Mouse (Mus musculus) lung, embryonic 16.5 days (tissue): ENCODE data around the gene Crygb. TPM values are rescaled to one million over a fixed set of nuclear protein-coding genes. Genes with fewer than 3 reads are reported as not detected.

ENCODE experiments used
- polyA plus RNA-seq: library from polyadenylated mRNA; unstranded; fragments of >200 nt; fragmentation: Nextera tagmentation; extraction: Ambion mirVana; gene quantifications from 2 replicates; pipeline ENCODE4 v1.2.1, GENCODE M21; 2015

The Crygb gene
- polyA plus RNA-seq, 1 experiment from 2014 or later = not detected

Other genes with a start within 250 kb of the Crygb start
- gene Plekhm3, start 125.5 kb downstream of the Crygb start, polyA plus RNA-seq = 6.0 and 10.1 TPM in 2 replicates
- 0.26 and 0.33 TPM in 2 replicates for gene Akr1cl, start 49.5 kb downstream of the Crygb start, polyA plus RNA-seq
- gene Cryge, start 31.1 kb downstream of the Crygb start, polyA plus RNA-seq = not detected in 2 replicates
- gene Crygd, start 18.8 kb downstream of the Crygb start, polyA plus RNA-seq = not detected in 2 replicates
- not detected in 2 replicates for gene Crygc, start 8.6 kb downstream of the Crygb start, polyA plus RNA-seq
- not detected in 2 replicates for gene Cryga, start 21.1 kb upstream of the Crygb start, polyA plus RNA-seq
- not detected in 2 replicates for gene Gm28845, start 37.3 kb upstream of the Crygb start, polyA plus RNA-seq
- 0.15 and 0.21 TPM in 2 replicates for gene D630023F18Rik, start 40.9 kb upstream of the Crygb start, polyA plus RNA-seq
- gene Idh1, start 104.2 kb upstream of the Crygb start, polyA plus RNA-seq = 118 and 121 TPM in 2 replicates
- gene Pikfyve, start 104.4 kb upstream of the Crygb start, polyA plus RNA-seq = 6.6 and 8.8 TPM in 2 replicates
- gene Pth2r, start 199.8 kb upstream of the Crygb start, polyA plus RNA-seq = not detected in 2 replicates